Mouse (Mus musculus): ENCODE results near the gene Snx18. TPM values are rescaled to one million over a fixed set of nuclear protein-coding genes. Genes with fewer than 3 reads are reported as not detected.

The Snx18 gene
- polyA plus RNA-seq, 1 experiment from 2014 or later = 7.1 TPM

DNA sequence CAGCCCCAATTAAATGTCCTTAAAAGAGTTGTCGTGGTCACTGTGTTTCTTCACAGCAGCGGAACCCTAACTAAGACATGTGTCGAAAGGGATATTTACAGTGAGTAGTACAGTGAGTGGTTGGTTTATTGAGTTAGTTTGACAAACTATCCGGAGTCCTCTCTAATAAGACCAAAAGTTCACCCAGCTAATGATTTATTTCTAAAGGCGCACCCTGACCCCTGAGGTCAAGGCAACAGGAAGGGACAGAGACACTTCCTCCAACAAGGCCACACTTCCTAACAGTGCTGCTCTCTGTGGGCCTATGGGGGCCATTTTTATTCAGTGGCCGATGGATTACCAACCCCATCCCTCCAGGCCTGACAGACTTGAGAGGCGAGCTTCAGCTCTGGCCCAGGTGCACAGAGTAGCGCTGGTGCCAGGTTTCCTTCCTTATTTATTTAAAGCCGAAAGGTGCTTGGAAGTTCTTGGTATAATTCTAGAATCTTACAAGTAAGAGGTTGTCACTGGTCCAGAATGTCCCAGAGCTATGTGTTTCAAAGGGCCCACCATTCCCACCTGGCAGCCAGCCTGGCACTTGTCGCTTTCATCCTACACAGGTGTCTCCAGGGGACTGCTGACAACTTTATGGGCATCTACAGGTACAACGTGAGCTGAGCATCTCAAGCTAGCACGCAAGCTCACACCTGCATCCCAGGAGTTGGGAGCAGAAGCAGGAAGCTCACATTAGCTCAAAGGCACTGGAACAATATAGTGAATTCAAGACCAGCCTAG, 16.3 kb downstream of the Snx18 start:
- Histone ChIP-seq H3K4me1 (ENCODE audit: control insufficient read depth, insufficient read depth, low read depth, low read length) (peaks cover 8% of the 10 kb centered on the region), H3K4me2 (ENCODE audit: low read length) (no peak overlapping the region), H3K9me3 (ENCODE audit: control insufficient read depth, low read length) (no peaks in the 10 kb centered on the region), H3K27ac (ENCODE audit: low read depth, low read length) (no peak overlapping the region), H3K4me3 (ENCODE audit: low read length) (no peak overlapping the region), H3K27me3 (replicated peaks; ENCODE audit: control insufficient read depth, insufficient read depth, low read length) (no peaks in the 10 kb centered on the region), H3K9ac (ENCODE audit: low read depth, low read length) (no peak overlapping the region), H3K36me3 (ENCODE audit: control insufficient read depth, insufficient read depth, low read length) (no peaks in the 10 kb centered on the region)
- ATAC-seq = no peak
- 95% methylated on average over 12 of the region's 12 CpGs for WGBS

GRCm38 (mm10) chr13:113600531-113601463, 17.6 kb downstream of the Snx18 start:
- H3K27ac ChIP-seq (ENCODE audit: low read depth, low read length) = no peak overlapping the region
- no peaks in the 10 kb centered on the region for H3K9me3 ChIP-seq (ENCODE audit: control insufficient read depth, low read length)
- WGBS = 92% methylated on average over 17 of the region's 18 CpGs
- ATAC-seq = no peak
- H3K4me3 ChIP-seq (ENCODE audit: low read length) = no peak overlapping the region
- no peaks in the 10 kb centered on the region for H3K27me3 ChIP-seq (replicated peaks; ENCODE audit: control insufficient read depth, insufficient read depth, low read length)
- H3K4me2 ChIP-seq (ENCODE audit: low read length) = no peak overlapping the region
- no peaks in the 10 kb centered on the region for H3K36me3 ChIP-seq (ENCODE audit: control insufficient read depth, insufficient read depth, low read length)
- peaks cover 14% of the 10 kb centered on the region for H3K4me1 ChIP-seq (ENCODE audit: control insufficient read depth, insufficient read depth, low read depth, low read length)
- no peak overlapping the region for H3K9ac ChIP-seq (ENCODE audit: low read depth, low read length)

- no peak overlapping the region for H3K9ac ChIP-seq (ENCODE audit: low read depth, low read length)
- H3K36me3 ChIP-seq (ENCODE audit: control insufficient read depth, insufficient read depth, low read length) = no peaks in the 10 kb centered on the region
- ATAC-seq = no peak
- no peak overlapping the region for H3K4me2 ChIP-seq (ENCODE audit: low read length)
- H3K27ac ChIP-seq (ENCODE audit: low read depth, low read length) = no peak overlapping the region
- H3K9me3 ChIP-seq (ENCODE audit: control insufficient read depth, low read length) = no peaks in the 10 kb centered on the region
- no peaks in the 10 kb centered on the region for H3K27me3 ChIP-seq (replicated peaks; ENCODE audit: control insufficient read depth, insufficient read depth, low read length)
- 92% methylated on average over 22 of the region's 22 CpGs for whole genome bisulfite sequencing
- H3K4me1 ChIP-seq (ENCODE audit: control insufficient read depth, insufficient read depth, low read depth, low read length) = peaks cover 18% of the 10 kb centered on the region
- no peak overlapping the region for H3K4me3 ChIP-seq (ENCODE audit: low read length)
Measured at GRCm38 (mm10) chr13:113599701-113600530, 18.4 kb downstream of the Snx18 start.

DNA sequence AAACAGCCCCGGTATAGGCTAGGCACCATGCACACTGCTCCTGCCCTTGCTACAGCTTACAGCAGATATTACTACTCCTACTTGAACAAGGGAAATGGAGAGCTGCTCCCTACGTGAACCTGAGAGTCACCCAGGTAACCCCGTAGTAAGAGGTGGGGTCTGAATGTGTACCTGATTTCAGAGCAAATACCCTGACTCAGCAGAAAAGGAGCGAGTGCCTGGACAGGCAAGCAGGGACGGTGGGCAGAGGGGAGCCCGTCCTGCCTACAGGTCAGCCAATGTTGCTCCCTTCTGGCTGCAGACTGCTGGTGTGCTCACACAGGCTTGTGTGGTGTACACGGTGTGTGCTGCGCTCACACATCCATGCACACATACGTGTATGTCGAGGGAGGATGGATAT, 20.7 kb downstream of the Snx18 start:
- Histone ChIP-seq H3K27ac (ENCODE audit: low read depth, low read length) (no peak overlapping the region), H3K9me3 (ENCODE audit: control insufficient read depth, low read length) (no peaks in the 10 kb centered on the region), H3K4me1 (ENCODE audit: control insufficient read depth, insufficient read depth, low read depth, low read length) (peaks cover 13% of the 10 kb centered on the region), H3K36me3 (ENCODE audit: control insufficient read depth, insufficient read depth, low read length) (peaks cover 2% of the 10 kb centered on the region; the same call in 1 of the 2 replicates), H3K27me3 (replicated peaks; ENCODE audit: control insufficient read depth, insufficient read depth, low read length) (no peaks in the 10 kb centered on the region), H3K4me2 (ENCODE audit: low read length) (no peak overlapping the region), H3K9ac (ENCODE audit: low read depth, low read length) (no peak overlapping the region), H3K4me3 (ENCODE audit: low read length) (no peak overlapping the region)
- 89% methylated on average over 10 of the region's 10 CpGs for whole genome bisulfite sequencing
- ATAC-seq = no peak

DNA sequence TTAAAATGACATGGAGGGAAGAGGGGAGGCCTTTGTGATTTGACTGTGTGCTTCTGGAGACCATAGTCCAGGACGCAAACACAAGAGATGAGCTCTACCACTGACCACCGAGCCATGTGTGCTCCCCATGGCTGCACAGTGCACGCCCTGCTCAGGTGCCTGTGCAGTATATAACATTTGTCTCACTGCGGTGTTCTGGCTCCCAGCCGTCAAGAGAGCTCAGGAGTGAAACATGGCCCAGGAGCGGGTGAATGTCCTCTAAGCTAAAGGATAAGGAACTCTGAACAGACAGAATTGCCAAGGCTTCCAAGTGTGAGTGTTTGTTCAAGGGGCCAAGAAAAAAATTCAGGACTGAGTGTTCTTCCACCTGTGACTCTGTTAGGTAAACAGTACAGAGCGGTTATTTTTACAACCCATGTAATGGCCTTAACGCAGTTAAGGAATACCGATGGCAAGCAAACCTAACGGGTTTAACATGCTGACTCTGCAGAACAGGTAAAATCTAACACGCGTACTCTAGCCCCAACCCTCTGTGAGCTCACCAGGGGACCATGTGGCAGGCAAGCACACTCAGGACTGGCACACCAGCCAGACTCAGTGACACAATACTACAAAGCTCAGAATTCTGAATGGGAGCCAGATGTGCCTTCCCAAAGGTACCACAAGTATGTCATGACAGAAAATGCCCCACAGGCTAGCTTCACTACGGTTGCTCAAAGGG, 21.4 kb downstream of the Snx18 start:
- Histone ChIP-seq H3K9me3 (ENCODE audit: control insufficient read depth, low read length) (no peaks in the 10 kb centered on the region), H3K27me3 (replicated peaks; ENCODE audit: control insufficient read depth, insufficient read depth, low read length) (no peaks in the 10 kb centered on the region), H3K9ac (ENCODE audit: low read depth, low read length) (no peak overlapping the region), H3K27ac (ENCODE audit: low read depth, low read length) (no peak overlapping the region), H3K4me1 (ENCODE audit: control insufficient read depth, insufficient read depth, low read depth, low read length) (peaks cover 13% of the 10 kb centered on the region), H3K4me3 (ENCODE audit: low read length) (no peak overlapping the region), H3K36me3 (ENCODE audit: control insufficient read depth, insufficient read depth, low read length) (peaks cover 2% of the 10 kb centered on the region; the same call in 1 of the 2 replicates), H3K4me2 (ENCODE audit: low read length) (no peak overlapping the region)
- 69% methylated on average over 13 of the region's 13 CpGs for WGBS
- ATAC-seq = peak; percentile 43; the same call in 1 of the 2 replicates

- peak; percentile 32; the same call in 1 of the 2 replicates for ATAC-seq
- Histone ChIP-seq H3K9me3 (ENCODE audit: control insufficient read depth, low read length) (no peaks in the 10 kb centered on the region), H3K36me3 (ENCODE audit: control insufficient read depth, insufficient read depth, low read length) (peaks cover 2% of the 10 kb centered on the region; the same call in 1 of the 2 replicates), H3K4me3 (ENCODE audit: low read length) (no peak overlapping the region), H3K27me3 (replicated peaks; ENCODE audit: control insufficient read depth, insufficient read depth, low read length) (no peaks in the 10 kb centered on the region), H3K27ac (ENCODE audit: low read depth, low read length) (no peak overlapping the region), H3K4me2 (ENCODE audit: low read length) (no peak overlapping the region), H3K9ac (ENCODE audit: low read depth, low read length) (no peak overlapping the region), H3K4me1 (ENCODE audit: control insufficient read depth, insufficient read depth, low read depth, low read length) (peaks cover 13% of the 10 kb centered on the region)
- 34% methylated on average over 8 of the region's 8 CpGs for WGBS
Measured at GRCm38 (mm10) chr13:113595987-113596386, 22.4 kb downstream of the Snx18 start.

DNA sequence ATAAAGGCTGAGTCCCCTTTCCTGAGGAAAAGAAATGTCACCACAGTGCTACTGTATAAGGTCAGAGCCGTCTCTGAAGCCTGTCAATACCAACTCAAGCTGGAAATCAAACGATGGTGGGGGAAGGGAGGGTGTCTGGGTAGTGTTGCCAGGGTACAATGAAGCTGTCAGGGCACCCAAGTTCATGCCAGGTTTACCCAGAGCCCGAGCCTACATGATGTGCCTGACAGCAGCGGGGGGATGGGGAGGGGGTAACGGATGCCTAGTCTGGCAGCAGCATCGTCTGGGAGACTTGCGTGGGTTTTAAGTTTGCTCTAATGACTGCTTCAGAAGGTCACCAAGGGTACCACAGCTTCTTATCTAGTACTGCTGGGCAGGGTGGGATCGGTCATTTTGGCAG, 23.1 kb downstream of the Snx18 start:
- Histone ChIP-seq H3K4me1 (ENCODE audit: control insufficient read depth, insufficient read depth, low read depth, low read length) (peaks cover 13% of the 10 kb centered on the region), H3K4me3 (ENCODE audit: low read length) (no peak overlapping the region), H3K27me3 (replicated peaks; ENCODE audit: control insufficient read depth, insufficient read depth, low read length) (no peaks in the 10 kb centered on the region), H3K9ac (ENCODE audit: low read depth, low read length) (no peak overlapping the region), H3K27ac (ENCODE audit: low read depth, low read length) (no peak overlapping the region), H3K36me3 (ENCODE audit: control insufficient read depth, insufficient read depth, low read length) (peaks cover 4% of the 10 kb centered on the region; the same call in 1 of the 2 replicates), H3K9me3 (ENCODE audit: control insufficient read depth, low read length) (no peaks in the 10 kb centered on the region), H3K4me2 (ENCODE audit: low read length) (no peak overlapping the region; the same call in 1 of the 2 replicates)
- WGBS = 52% methylated on average over 8 of the region's 8 CpGs
- ATAC-seq = no peak; the same call in 1 of the 2 replicates

DNA sequence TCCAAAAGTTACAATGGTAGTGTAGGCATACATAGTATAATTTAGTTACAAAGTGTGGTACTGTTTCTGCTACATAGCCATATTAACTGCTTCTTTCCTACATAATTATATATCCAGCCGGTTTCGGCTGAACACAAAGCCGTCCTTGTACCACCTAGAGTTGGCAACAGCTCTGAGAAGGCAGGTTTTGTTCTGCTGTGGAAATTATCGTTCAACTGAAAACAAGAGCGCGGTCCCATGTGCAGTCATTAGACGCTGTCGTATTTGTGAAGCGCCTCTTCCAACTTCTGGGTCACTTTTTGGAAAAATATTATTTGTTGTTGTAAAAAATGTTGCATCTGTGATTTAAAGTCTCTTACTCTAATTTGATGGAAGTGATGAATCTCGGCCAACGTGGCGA, 24.0 kb downstream of the Snx18 start:
- Histone ChIP-seq H3K4me1 (ENCODE audit: control insufficient read depth, insufficient read depth, low read depth, low read length) (peaks cover 13% of the 10 kb centered on the region), H3K4me2 (ENCODE audit: low read length) (no peak overlapping the region), H3K36me3 (ENCODE audit: control insufficient read depth, insufficient read depth, low read length) (peaks cover 4% of the 10 kb centered on the region; the same call in 1 of the 2 replicates), H3K27ac (ENCODE audit: low read depth, low read length) (no peak overlapping the region), H3K9me3 (ENCODE audit: control insufficient read depth, low read length) (no peaks in the 10 kb centered on the region), H3K9ac (ENCODE audit: low read depth, low read length) (no peak overlapping the region), H3K4me3 (ENCODE audit: low read length) (no peak overlapping the region), H3K27me3 (replicated peaks; ENCODE audit: control insufficient read depth, insufficient read depth, low read length) (no peaks in the 10 kb centered on the region)
- ATAC-seq = no peak
- 79% methylated on average over 12 of the region's 12 CpGs for WGBS

Measured in hindbrain, embryonic 16.5 days (tissue).